Mouse (Mus musculus) MEL-GATA-1-ER (cell line): ENCODE measurements around the gene Angel1.
A peak's percentile ranks its signal among the peaks of the same experiment; 100 is the strongest.

Source experiments
- DNase-seq: peaks from one replicate; pipeline ENCODE4 v3.0.0-alpha.2; 2012; ENCODE audit warnings: low read depth; ENCODE audit errors: extremely low read depth

The Angel1 gene

DNA sequence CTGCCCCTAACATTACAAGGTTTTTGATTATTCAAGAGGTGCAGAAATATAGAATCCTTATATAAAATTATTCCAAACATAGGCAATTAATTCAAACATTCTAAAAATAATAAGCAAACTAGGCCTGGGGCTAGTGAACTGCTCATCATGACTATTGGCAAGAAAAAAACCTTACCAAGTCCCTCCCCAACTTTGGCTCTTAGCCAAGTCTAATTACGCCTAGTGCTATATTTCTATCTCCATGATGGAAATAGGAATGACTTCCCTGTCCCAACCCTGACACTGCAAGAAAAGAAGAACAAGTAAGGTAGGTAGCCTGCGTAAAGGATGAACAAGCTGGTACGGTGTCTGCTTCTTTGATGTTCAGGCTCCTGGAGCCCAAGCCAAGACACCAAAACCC is 23.6 kb downstream of the Angel1 start:
- DNase-seq: no peak

- DNase-seq: no peak
These were observed 24.8 kb downstream of the Angel1 start for GRCm38 (mm10) chr12:86701491-86701890.

- DNase-seq: no peak
These were observed 25.3 kb downstream of the Angel1 start for GRCm38 (mm10) chr12:86700927-86701310.

DNA sequence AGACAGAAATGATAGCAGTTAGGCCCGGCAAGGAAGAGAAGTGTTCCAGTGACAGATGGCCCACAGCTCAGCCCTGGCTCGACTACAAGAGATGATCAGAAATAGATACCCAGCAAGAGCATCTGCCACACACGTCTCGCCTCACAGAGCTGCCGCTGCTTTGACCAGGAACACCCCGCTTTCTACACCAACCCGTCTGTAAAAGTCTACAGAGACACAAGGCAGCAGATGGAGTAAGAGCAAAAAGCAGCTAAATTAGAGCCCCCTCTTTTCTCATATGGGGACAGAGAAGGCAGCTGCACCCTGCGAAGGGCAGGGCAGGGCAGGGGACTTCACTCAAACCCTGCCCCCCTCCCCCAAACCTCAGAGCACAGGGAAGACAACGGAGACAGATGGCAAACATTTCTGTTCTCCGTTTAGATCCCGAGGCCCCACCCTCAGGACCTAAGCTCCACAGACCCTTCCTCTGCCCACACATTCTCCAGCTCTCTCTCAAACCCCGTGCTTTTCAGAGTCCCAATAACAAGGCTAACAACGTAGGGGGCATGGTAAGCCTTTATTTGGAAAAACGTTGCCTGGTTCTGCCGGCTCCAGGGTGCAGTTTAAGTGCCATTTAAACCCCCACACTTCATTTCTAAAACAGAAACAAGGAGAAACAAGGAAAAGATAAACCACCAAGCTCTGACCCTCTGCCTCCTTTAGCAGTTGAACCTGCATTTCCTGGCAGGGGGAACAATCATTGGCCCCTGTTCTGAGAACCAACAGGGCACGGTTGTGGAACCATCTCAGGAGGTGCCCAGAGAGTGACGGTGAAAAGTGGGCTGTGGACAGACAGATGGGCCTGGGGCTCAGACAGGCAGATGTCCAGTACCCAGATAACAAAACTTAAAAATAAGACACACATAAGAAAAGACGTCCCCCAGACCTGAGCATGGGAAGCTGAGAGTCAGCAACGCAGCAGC is 26.0 kb downstream of the Angel1 start:
- DNase-seq: no peak

DNA sequence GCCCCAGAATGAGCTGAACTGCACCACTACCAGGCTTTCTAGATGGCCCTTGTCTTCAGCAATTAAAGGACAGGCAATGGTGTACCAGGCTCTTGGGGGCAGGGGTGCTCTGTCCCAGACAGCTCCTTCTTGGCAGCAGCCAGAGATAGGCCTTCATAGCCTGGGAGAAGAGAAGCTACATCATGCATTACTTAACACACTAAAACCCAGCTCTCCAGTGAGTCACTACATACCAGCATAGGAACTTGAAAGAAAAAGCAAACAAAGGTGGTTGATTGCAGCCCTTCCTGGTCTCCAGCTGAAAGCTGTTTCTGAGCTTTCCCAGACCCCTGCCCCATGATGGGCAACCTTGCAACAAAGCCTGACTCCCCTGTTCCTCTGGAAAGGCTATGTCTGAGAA is 27.7 kb downstream of the Angel1 start:
- DNase-seq: no peak

- no peak for DNase-seq
These were observed 28.3 kb downstream of the Angel1 start for GRCm38 (mm10) chr12:86697996-86698395.

- no peak for DNase-seq
These were observed 31.8 kb downstream of the Angel1 start for GRCm38 (mm10) chr12:86694441-86694840.

GRCm38 (mm10) chr12:86693389-86693788 is 32.9 kb downstream of the Angel1 start:
- no peak for DNase-seq

- DNase-seq: no peak
These were observed 33.5 kb downstream of the Angel1 start for GRCm38 (mm10) chr12:86692471-86693356.

GRCm38 (mm10) chr12:86690700-86691485 is 35.4 kb downstream of the Angel1 start:
- no peak for DNase-seq

DNA sequence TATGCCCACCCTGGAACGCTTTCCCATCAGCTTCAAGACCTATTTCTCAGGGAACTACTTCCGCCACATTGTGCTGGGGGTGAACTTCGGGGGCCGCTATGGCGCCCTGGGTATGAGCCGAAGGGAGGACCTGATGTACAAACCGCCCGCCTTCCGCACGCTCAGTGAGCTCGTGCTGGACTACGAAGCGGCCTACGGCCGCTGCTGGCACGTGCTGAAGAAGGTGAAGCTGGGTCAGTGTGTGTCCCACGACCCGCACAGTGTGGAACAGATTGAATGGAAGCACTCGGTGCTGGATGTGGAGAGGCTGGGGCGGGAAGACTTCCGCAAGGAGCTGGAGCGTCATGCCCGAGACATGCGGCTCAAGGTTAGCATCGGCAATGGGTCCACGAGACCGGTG is 37.3 kb downstream of the Angel1 start:
- DNase-seq: no peak

- DNase-seq: no peak
These were observed 38.2 kb downstream of the Angel1 start for GRCm38 (mm10) chr12:86687971-86688573.

DNA sequence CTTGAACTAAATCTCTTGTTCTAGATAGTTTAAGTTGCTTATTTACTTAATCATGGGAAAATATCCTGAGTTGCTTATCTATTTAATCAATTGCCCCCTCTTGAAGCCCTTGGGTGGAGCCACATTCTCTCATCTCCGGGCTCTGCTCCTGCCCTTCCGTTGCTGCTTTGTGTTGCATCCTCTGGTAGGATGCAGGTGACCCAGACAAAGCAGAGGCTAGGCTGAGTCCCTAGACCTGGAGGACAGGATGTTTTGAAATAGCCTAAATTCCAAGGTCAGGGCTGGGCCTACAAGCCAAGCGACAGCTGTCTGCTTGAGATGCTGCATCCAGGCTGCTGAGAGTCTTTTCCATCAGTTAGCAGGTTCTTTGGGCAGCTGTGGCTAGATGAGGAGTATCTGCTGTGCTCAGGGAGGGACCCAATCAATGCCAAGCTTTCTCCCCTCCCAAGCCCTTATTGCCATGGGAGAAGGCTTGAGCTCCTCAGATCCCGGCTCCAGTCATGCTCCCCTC is 38.8 kb downstream of the Angel1 start:
- no peak for DNase-seq

DNA sequence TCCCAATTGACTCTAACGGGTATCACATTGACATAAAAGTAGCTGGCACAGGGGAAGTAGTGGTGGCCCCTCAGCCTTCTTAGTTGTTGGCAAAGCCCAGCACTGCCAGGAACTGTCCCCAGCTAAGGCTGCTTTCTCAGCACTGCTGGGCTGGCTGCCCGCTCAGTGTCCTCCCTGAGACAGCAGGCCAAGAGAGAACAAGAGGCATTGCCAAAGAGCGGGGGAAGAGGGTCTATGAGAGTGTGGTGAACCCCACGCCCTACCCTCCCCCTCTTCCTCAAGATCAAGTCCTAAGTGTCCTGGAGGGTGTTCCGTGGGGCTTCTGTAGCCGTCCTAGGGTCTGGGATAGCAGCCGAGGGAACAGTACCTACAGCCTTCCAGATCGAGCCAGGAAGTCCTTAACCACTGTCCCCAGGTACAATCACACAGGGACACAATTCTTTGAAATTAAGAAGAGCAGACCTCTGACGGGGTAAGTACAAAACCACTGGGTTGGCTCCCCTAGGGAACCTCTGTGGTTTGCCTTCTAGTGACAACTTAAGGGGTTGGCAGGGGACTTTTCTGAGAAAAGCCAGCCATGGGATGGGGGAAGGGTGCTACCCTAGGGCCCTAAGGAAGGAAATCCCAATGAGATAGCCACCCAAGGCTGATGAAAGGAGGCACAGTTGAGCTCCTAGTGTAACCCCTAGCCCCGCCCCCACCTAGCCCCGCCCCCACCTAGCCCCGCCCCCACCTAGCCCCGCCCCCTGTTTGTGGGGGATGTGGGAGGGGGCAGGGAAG is 39.5 kb downstream of the Angel1 start:
- DNase-seq: peak; percentile 51

- no peak for DNase-seq
These were observed 41.0 kb downstream of the Angel1 start for GRCm38 (mm10) chr12:86685275-86685674.

- peak; percentile 93 for DNase-seq
These were observed 42.6 kb downstream of the Angel1 start for GRCm38 (mm10) chr12:86683698-86684097.

DNA sequence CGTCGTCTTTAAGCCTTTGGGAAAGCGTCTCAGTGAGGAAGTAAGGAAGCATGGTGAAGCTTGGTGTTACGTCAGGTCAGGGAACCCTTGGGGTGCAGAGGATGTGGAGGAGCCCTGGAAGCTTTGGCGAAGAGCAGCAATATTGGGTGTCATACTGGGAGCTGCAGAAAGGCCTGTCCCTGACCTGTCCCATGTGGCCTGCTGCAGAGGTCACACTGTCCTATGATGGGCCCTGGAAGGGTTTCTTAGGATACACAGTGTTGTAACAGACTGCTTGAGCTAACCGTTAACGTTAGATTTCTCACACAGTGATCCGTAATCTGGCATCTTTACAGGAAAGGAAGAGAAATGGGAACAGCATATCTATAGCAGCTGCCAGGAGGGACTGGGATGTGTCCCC is 44.1 kb downstream of the Angel1 start:
- no peak for DNase-seq

DNA sequence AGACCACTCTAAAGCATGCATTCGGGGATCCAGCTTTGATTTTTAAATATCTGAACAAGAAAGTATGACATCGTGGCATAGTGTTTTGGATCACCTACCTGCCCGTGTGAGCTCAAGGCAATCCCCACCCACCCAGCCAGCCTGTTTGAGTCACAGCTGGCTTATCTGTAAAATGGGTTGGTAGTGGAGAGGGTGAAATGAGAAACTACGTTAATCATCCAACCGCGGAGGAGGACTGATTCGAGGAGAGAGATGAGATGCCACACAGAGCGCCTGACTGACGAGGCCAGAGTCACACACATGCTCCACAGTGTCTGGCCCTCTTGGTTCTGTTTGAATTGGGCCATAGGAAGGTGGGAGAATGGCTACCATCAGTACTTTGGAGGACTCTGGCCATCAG is 44.6 kb downstream of the Angel1 start:
- no peak for DNase-seq

DNA sequence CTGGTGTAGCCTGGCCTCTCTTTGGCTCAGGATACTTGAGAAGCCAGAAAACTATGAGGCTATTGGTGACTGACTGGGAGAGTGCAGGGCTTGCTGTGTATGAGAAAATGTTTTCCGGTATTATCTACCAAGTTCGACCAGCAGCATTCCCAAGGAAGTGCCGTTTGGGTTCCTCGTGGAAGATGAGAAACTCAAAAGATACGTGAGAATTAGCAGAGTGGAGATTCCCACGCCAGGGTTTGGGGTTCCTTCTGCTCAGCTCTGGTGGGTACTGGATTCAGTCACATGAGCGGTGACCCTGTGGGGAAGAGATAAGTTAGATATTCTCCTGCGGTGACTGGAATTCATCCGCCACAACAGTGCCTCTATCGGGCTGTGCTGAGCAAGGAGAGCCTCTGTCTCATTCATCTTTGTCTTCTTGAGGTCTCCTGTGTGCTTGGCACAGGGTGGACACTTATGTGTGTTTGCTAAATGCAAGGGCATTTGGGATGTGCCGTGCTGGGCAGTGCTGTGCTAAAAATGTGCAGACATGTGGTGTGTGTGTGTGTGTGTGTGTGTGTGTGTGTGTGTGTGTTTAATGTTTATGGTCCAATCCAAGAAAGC is 45.6 kb downstream of the Angel1 start:
- peak; percentile 39 for DNase-seq
